Mouse (Mus musculus) colon, adult 2 months (tissue): ENCODE measurements around the gene Zbtb49. TPM values are rescaled to one million over a fixed set of nuclear protein-coding genes. Genes with fewer than 3 reads are reported as not detected.

Source experiments
- polyA plus RNA-seq: library from polyadenylated mRNA; depleted of rRNA; stranded (reverse); fragments of >200 nt; gene quantifications from 2 replicates; pipeline ENCODE4 v1.2.3, GENCODE M21; 2012; rRNA removed

Zbtb49 gene
- 14.4 and 14.9 TPM in 2 replicates for polyA plus RNA-seq

DNA sequence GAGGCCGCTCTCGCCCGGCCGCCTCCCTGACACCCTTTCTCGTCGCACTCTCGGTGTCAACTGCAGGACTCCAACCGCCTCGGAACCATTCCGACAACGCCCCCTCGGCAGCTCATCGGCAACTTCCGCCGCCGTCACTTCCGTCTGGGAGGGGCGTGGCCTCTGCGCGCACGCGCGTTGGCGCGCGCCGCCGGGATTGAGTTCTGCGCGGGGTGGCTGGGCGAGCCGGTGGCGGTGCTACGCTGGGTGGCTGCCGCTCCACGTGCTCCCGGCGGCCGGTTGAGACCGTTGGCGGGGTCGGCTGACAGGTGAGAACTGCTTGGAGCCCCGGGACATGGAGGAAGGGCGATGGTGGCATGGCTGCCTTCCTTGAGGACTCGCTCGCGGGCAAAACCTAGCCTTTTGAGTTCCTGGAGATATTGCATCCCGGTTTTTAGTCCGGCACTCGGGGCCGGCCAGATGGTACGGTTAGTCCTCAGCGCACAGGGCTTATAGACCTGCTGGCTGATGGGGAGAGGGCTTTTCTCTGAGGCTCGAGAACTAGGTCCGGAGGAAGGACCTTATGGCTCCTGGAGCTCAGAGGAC is at the start of gene Zbtb49, which contains the start of gene Lyar:
Gene Zbtb49 (minus strand): TSS at position 130 of the 585 bp plus-strand sequence.
Gene Lyar (plus strand): TSS at position 143 of the 585 bp plus-strand sequence.

DNA sequence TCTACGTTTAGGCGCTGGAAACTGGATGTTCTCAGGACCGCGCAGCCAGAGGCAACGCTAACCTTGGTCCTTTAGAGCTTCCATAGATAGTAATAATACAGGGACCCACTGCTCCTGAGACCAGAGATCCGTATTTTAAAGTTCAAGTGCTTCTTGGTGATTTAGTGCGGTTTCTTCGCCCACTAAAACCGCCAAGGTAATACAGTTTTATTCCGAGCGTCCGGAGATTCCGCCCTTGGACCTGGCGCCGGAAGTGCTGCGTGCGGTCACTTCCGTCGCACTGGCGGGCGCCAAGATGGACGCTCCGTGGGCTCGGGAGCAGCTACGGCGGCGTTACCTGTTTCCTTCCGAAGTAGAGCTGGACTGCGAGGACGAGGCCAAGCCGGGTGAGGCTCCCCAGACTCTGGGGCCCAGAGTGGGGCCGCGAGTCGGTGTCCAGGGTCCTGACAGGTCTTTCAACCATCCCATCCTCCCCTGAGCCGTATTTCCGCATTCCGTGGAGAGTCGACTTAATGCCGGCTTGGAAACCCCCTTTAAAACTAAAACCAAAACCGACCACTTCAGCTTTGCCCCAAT is 39.9 kb upstream of the Zbtb49 start, which contains the start of gene Tmem128:
Gene Tmem128 (plus strand): TSS at position 79 of the 576 bp plus-strand sequence.

DNA sequence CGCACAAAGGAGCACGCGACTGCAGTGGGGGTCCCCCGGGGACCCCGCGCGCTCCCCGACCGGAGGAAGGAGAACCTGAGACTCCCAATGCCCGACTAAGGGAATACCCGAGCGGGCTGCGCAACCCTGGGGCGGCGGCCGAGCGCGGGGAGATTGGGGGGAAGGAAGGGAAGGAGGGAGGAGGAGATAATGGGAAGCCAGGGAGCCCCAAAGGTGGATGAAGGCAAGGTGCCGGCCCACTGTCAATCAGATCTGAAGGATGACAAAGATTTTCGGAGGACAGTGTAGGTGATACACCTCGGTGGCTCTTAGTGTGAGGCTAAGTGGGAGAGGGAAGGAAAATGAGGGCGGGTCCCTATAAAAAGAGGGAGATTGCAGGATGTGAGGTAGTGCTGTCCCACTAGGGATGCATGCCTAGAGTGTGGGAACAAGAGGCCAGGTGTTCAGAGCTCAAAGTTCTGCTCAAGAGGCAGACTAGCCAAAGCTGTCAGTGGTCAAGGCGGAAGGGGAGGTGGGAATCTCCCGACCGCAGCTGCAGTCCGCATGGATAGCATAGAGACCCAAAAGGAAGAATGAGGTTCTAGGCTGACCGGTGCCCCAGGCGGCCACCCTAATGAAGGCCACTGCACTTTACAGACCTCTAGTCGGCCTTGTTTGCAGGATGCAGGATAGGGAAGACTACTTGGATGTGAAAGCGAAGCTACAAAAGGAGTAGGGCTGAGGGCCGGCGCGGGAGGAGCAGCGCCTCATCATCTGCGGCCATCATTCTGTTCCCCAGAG is 60.4 kb downstream of the Zbtb49 start, which contains the start of gene Nsg1:
Gene Nsg1 (minus strand): TSS at position 274 of the 780 bp plus-strand sequence.

Other genes starting within 250 kb of the Zbtb49 start
- gene Stx18, start 181.7 kb downstream of the Zbtb49 start, polyA plus RNA-seq: 14.7 and 15.3 TPM in 2 replicates
- gene Nsg1, start 60.5 kb downstream of the Zbtb49 start, polyA plus RNA-seq: 14.7 and 17.8 TPM in 2 replicates
- gene Lyar, start within 50 bp of the Zbtb49 start, polyA plus RNA-seq: 1.8 and 2.2 TPM in 2 replicates
- 18.1 and 19.7 TPM in 2 replicates for gene Tmem128, start 39.7 kb upstream of the Zbtb49 start, polyA plus RNA-seq
- not detected in 2 replicates for gene Otop1, start 55.5 kb upstream of the Zbtb49 start, polyA plus RNA-seq
- not detected in 2 replicates for gene Drd5, start 98.9 kb upstream of the Zbtb49 start, polyA plus RNA-seq